Mouse (Mus musculus): ENCODE data around the gene Gse1.

DNA sequence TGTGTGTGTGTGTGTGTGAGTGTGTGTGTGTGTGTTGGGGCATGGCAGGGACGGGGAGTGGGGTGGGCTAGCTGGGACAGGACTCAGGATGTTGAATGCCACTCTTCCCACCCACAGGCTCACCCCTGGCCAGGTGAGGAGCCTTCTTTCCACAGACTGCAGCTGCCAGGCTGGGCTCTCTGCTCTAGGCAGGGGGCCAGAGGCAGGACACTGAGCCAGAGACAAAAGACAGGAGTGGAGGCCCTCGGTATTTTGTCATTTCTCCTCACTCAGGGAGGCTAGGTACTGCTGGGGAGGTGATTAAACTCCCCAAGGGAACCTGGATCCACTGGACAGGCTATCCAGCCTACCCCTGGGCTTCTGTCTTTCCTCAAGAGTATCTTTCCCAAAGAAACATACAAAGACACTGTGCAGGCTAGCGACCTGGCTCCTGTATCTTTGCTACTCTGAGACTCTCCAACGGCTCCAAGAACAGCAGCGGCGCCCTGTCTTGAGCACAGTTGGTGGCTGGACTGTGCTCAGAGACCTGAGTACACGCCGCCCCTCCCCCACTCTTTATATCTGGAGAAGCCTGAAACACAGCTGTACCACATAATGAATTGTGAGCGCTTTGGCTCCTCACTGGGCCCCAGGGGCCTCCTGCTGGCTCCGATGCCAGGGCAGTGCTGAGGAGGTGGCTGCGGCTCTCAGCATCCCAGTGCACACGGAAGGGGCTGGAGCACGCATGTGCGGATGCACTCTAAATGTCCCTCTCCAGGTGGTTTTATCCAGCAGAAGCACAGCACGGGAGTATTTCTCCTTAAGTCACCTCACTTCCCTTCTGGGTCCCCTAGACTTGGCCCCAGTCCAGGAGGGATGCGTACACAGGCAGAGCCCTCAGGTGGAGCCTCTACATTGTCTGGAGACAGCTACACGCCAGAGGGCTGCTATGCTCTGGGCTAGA lies 43.1 kb upstream of the Gse1 start:
- TF ChIP-seq POLR2A (IDR thresholded peaks at IDR 0.05; ENCODE audit: borderline replicate concordance, control insufficient read depth, low read depth, low read length) (no peak), CTCF (IDR thresholded peaks at IDR 0.05; ENCODE audit: control insufficient read depth, insufficient read depth, low read length) (no peak)
